Mouse (Mus musculus): ENCODE measurements around the gene Fras1.

- TF ChIP-seq TAL1 (IDR thresholded peaks at IDR 0.05; ENCODE audit: low read length): no peak
- no peak for TF ChIP-seq GATA1 (IDR thresholded peaks at IDR 0.05; ENCODE audit: low read length)
These were observed 206.2 kb downstream of the Fras1 start for GRCm38 (mm10) chr5:96579938-96580337.

Measured in erythroblast, embryonic 14.5 days (primary cell).